Mouse (Mus musculus) T-helper 17 cell (primary cell): ENCODE results near the gene Rmnd5a.

Experiments
- in situ Hi-C, 2 experiments: fragments of 300-600 bp; cut with MboI, MseI; formaldehyde crosslinking; loops; 1 replicate in 1 of 2; 2 replicates in 1 of 2; pipeline ENCODE4 v1.15.1; 2025; ENCODE audit warnings: high pct_unique_total_duplicates in 2 of 2

Gene Rmnd5a

DNA sequence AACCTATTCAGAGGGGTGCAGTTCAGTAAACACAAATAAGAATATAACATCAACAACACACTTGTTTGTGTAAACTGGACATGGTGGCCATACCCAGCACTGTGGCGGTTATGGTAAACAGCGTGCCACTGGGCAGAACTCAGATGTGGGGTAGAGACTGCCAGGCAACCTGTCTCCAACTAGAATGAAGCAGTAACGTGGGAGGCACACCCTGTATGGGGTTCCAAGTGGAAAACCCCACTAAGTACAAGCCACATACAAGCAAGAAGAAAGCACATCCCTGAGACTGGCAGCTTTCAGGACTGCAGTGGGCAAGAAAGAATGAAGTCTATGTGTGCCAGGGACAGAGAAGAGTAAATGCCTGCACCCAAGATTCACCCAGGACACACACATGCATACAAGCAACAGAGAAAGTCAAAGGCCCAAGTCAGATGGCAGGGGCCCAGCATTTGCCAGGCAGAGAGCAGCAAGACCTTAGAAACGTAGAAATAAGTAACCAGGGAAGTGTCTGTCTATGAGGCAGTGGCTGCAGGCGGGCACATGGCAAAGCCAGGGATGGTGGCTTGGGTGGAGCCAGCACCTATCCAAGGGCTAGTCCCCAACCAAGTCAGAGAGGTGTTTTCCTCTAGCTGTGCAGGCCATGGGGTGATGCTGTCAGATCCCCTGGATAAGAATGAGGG is 68.3 kb downstream of the Rmnd5a start:
- in situ Hi-C loops = no loop called here

DNA sequence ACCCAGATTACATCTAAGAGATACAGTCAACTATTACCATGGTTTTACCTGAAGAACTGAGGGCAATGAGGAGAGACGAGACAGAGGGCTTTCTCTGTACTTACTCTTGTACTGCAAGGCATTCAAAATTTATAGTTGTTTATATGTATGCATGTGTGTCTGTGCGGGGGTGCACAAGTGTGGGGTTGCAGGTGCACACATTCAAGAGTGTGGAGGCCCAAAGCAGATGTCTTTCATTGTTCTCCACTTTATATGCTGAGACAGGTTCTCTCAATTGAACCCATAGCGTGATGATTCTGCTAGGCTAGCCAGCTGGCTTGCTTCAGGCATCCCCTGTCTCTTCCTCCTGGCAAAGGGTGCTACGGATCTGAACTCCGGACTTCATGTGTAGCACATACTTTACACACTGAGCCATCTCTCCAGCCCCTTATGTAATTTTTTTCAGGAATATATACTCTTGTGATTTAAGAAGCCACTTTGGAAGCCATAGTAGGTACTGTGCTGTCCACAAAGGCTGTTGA is 69.3 kb downstream of the Rmnd5a start:
- in situ Hi-C loops = no loop called here

DNA sequence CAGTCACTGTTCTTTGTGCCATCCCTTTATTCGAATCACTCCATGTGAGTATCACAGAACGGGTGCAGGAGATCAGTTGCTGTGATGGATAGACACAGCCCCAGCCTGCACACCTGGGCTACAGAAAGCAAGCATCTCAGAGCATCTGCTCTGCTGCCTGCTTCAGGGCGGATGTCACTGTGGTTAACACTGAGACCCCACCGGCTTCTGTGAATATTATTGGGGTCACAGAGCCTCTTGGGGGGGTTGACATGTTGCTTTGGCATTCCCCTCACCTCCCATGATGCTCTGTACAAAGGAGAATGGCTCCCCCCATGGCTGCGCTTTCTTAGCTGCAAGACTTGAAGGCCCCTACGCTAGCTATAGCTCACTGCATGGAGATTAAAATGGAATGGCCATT is 71.0 kb downstream of the Rmnd5a start:
- in situ Hi-C loops = no loop called here

DNA sequence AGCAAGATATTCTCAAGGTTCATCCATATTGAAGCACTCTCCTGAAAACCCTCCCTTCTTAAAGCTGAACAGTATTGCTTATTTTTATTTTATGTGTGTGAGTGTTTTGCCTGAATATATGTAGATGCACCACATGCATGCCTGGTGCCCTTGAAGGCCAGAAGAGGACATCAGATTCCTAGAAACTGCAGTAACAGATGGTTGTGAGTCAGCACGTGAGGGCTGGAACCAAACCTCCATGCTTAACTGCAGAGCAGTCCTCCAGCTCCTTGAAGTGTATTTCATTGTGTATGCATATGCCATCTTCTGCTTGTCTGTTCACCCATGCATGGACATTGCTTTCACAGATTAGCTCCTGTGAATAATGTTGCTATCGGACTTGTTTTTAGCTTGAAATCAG is 76.4 kb downstream of the Rmnd5a start:
- in situ Hi-C loops = no loop called here

DNA sequence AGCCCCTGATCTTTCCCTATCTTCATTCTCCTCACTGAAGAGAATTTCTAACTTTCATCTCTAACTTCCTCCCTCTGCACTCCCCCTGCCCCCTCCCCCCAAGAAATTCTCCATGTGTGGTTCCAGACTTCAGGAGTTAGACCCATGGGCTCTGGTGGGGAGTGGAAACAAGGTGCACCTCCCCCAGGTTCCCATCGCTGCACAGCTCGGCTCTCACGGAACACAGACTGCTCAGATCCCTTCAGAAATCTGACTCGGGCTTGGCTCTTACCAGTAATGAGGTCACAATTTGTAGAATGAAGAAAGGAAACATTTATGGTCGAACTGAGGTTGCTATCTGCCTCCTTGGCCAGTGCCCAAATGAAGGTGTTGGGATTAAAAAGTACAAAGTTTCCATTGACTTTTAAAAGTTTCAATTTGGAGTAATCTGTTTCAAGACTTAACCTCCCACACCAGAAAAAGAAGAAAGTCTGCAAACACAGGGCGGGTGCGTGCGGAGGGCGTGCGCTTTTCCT is 79.2 kb downstream of the Rmnd5a start:
- in situ Hi-C loops = no loop called here

DNA sequence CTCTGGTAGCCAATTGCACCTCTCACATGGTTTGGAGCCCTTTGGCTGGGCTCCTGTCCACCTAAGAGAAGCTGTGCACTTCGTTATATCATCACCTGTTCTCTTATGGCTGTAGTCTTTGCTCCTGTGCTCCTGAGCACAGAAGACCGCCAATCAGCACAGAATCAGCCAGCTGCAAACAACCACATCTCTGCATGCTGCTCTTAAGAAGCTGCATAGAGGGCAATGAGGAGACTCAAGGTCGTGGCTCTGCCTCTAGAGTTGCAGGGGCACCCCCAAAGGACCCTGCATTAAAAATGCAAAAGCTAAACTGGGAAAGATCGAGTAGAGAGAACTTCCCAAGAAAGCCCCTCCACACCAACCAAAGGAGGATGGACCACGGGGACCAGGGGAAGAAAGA is 79.7 kb downstream of the Rmnd5a start:
- in situ Hi-C loops = no loop called here

DNA sequence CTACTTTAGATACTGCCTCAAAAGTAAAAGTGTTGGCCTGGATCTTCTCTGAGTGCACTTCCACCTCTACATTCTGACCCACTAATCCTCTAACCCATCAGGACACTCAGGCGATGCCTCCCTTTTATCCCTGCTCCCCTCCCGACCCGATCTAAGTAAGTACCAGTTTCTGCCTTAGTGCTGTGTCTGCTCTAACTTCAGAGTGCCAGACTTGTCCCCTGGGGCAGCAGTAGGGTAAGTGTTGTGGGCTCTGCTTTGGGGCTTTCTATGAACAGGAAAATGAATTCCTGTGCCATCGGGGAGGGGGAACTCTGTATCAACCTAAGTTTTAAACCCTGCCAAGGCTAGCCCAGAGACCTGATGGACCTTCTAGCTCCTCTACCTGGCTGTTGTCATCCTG is 80.2 kb downstream of the Rmnd5a start:
- in situ Hi-C loops = no loop called here

DNA sequence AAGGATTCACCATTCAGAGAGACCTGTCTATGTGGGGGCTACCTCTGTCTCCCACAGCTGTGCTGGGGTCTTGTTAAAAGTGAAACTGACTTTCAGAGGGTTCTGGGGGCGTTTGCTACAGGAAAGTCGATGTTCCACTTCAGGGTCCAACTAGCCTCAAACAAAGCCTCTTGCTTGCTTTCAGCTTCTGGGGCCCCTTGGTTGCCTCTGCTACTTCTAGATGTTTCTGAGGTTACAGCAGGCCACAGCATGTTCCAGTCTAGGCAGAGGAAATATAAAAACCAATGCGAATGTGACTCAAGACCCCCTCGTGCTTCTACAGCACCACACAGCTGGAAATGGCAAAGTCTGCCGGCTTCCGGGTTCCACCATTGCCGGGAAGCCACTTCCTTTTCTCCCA is 82.9 kb downstream of the Rmnd5a start:
- in situ Hi-C loops = loop anchor here in 1 of 2 experiments (10.0 kb wide), 1 partner anchor 767 kb away; no protein-coding TSS in a partner anchor

DNA sequence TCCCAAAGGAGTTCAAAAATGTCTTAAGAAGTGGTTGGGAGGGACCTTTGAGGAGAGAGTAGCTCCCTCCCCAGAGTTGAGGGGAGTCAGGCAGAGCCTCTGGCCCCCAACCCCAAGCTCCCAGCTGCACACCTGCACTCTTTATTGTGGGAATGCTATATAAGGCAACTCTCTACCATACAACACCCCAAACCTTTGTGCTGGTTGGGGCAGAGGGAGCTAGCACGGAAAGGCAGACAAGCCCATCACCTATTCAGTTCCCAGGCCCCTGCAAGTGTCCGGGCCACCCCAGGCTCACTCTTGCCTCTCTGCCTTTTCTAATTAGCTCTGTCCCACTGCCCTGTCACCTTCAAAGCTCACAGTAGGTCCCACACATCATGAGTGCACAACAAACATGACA is 86.7 kb downstream of the Rmnd5a start:
- in situ Hi-C loops = loop anchor here in 1 of 2 experiments (10.0 kb wide), 1 partner anchor 771 kb away; no protein-coding TSS in a partner anchor

DNA sequence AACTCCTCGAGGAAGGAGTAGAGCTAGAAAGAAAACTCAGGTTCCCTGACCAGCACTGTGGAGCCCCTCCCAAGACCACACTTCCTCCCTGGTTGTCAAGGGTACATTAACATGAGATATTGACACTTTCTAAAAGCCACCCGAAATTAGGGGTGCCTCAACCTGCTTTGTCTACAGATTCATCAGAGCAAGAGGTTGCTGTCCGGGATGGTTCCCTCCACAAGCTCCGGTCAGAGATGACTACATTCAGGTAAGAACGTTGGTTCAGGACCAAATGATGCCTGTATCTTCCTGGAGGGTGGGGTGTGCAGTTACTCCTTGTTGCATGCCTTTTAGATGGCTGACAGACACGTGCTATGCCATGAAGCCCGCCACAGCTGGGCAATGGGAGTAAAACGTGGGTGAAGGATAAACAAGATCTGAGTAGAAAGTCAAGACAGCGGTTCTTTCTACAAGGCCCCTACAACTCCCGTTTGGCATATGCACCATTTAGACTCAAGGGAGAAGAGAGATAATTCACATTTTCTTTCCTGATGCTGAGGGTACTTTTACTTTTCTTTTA is 87.5 kb downstream of the Rmnd5a start:
- in situ Hi-C loops = loop anchor here in 1 of 2 experiments (10.0 kb wide), 1 partner anchor 772 kb away; no protein-coding TSS in a partner anchor

DNA sequence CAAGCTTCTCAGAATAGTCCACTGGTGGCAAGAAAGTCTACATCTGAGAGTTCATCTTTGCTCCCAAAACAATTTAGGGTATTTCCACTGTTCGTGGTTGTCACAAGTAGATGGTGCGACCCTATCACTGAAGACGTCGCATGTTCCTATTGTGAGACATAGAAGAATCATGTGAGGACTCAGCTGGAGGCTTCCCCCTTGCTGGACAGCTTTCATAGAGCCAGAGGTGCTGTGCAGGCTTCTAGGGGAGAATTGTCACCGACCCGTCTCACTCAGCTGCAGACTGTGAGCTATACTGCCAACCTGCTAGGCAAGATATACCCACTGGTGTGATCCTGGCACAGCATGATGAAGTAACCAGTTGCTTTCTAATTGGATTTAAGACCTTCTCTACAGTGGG is 88.2 kb downstream of the Rmnd5a start:
- in situ Hi-C loops = loop anchor here in 1 of 2 experiments (10.0 kb wide), 1 partner anchor 773 kb away; no protein-coding TSS in a partner anchor

DNA sequence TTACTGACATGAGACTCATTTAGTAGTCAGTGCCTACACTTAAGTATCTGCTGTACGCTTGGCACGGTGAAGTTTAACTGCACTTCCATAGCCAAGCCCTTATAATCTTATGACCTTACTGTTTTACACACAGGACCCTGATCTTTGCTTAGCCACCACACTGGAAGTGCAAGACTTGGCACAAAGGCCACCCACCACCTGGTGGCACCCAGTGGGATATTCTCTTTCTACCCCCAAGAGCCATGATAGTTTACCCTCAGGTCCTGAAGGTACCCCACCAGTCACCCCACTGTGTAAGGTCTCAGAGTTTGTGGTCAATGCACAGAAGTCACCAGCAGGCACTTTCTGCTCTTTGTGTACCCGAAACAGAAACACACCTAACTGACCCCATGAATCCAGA is 89.2 kb downstream of the Rmnd5a start:
- in situ Hi-C loops = loop anchor here in 1 of 2 experiments (10.0 kb wide), 1 partner anchor 774 kb away; no protein-coding TSS in a partner anchor

DNA sequence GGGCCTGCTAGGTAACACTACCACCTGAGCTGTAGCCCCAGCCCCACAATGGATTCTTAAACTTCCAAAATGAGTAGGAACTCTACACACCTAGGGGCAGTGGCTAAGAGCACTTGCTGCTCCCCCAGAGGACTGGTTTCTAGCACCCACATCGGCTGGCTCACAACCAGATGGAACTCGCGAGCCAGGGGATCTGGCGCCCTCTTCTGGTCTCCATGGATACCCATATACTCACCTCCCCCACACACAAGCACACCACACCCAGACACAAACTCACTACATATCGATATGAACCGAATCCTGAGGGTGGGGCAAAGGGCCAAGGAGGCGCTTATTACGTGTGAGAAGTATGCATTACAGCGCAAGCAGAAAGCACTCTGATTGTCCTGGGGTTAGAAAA is 92.4 kb downstream of the Rmnd5a start:
- in situ Hi-C loops = no loop called here

DNA sequence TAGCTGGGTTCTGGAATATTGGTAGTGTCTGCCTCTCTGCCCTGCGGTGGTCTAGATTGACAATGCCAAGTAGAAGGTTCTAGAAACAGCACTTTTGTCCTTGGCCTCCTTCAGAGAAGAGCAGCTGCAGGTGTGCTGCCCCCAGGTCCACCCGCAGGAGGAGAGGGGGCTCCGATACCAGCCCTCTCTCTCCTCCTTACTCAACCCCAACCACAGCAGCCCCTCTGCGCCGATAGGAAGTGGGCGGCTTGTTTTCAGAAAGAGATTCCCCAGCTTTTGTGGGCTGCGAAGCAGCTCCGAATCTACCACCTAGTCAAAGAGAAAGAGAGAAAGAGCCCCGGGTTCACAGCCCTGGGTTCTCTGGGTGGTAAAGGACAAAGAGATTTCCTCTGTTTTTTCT is 99.3 kb downstream of the Rmnd5a start:
- in situ Hi-C loops = no loop called here

DNA sequence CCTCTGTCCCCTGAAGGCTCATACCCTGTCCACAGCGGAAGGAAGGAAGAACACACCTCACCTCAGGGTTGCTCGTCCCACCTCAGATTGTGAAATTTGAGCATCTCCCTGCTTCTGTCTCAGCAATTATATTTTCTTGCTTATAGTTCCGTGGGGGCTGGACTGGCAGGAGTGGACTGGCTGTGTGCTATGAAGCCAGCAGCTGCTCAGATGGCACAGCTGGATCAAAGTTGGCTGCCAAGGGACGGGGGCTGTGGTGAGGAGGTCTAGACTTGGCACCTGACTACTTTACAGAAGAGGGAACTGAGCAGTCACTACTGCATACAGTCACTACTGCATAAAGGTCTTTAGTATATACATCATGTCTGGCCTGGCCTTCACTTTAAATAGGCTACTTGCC is 101.1 kb downstream of the Rmnd5a start:
- in situ Hi-C loops = no loop called here

DNA sequence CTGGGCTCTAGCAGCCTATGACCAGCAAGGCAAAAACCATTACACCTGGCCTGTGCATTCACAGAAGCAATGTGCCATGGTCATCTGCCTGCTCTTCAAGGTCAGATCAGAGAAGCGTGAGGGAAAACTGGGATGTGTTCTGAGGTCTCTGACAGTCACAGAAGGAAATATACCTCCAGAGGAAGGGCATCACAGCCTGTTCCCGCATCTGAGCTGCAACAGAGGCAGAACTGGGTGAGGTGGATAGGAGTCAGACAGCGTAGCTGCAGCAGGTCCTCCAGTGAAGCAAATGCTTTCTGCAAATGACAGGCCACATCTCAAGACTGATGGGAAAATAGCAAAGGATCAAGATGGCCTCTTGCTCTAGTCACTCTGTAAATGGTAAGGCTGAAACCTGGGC is 101.5 kb downstream of the Rmnd5a start:
- in situ Hi-C loops = no loop called here
